Mouse (Mus musculus): Measurements from ENCODE around the gene Borcs6.
A peak's percentile ranks its signal among the peaks of the same experiment; 100 is the strongest.

The Borcs6 gene

DNA sequence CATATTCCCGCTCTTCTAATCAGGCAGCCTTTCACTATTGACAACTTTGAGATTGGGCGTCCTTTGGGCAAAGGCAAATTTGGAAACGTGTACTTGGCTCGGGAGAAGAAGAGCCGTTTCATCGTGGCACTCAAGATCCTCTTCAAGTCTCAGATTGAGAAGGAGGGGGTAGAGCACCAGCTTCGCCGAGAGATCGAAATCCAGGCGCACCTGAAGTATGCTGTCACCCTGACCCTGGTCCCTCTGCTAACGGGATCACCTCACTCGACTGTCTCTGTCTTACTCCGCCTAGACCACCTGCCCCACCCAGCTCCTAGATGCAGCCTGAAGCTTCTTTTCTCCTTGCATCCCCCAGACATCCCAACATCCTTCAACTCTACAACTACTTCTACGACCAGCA is 11.4 kb upstream of the Borcs6 start:
- DNase-seq (ENCODE audit: low spot score in 2 of 2): no peak

DNA sequence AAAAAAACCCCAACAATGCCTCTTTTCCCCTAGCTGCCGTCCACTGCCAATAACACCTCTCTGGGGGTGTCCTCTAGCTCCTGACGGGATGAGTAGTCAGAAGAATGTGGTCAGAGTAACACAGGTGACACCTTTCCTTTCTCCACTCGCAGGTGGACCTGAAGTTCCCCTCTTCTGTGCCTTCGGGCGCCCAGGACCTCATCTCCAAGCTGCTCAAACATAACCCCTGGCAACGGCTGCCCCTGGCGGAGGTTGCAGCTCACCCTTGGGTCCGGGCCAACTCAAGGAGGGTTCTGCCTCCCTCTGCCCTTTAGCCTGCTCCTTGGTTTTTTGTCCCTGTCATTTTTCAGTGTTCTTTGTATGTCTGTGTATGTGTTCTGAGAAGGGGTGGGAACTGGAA is 8.8 kb upstream of the Borcs6 start:
- DNase-seq (ENCODE audit: low spot score in 2 of 2): no peak

- DNase-seq (ENCODE audit: low spot score in 2 of 2): no peak
Observed at GRCm38 (mm10) chr11:69051771-69052170, 7.7 kb upstream of the Borcs6 start.

DNA sequence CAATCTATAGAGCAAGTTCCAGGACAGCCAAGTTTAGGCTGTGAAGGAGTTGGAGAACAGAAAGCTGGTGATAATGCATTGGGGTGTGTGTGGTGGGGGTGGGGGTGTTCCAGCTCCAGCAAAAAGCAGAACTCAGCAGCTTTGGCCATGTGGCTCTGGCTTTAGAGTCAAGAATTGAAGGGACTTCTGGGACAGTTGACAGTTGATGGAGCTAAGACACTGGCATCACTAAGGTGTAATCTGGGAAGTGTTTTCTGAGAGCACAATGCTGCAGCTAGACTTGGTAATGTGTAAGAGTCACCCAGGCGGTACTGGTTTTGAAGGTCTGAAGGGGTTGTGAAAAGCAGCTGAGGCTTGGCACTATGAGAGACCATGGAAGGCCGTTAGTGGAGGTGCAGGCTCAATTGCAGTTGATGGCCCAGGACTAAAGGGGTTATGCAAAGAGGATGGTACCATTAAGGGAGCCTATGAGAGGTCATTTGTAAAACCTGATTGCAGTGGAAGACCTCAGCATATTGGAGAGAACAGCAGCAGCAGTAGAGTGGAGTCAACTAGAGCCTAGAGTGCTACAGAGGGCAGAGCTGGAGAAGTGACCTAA is 6.6 kb upstream of the Borcs6 start:
- no peak for DNase-seq (ENCODE audit: low spot score in 2 of 2)

- DNase-seq (ENCODE audit: low spot score in 2 of 2): no peak
Observed at GRCm38 (mm10) chr11:69053848-69054247, 5.7 kb upstream of the Borcs6 start.

GRCm38 (mm10) chr11:69058265-69058664 is 1.3 kb upstream of the Borcs6 start:
- no peak for DNase-seq (ENCODE audit: low spot score in 2 of 2)

GRCm38 (mm10) chr11:69058729-69059356 is 674 bp upstream of the Borcs6 start:
- no peak for DNase-seq (ENCODE audit: low spot score in 2 of 2)

DNA sequence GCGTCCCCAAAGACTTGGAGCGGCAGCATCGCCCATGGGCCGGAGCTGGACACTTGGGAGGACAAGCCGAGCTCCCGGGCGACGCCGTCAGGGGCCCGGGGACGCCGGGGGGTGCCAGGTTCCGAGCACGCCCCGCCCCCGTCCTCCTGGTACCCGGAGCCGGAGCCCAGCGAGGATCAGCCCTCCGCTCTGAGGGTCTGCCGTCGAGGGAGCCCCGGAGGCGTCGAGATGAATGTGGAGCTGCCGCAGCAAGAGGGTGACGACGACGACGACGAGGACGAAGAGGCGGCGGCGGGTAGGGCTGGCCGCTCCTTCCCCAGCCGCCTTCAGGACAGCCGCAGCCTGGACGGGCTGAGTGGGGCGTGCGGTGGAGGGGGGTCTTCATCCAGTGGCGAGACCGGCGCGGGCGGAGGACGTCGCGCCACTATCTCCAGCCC is 476 bp downstream of the Borcs6 start:
- DNase-seq (ENCODE audit: low spot score in 2 of 2): no peak

DNA sequence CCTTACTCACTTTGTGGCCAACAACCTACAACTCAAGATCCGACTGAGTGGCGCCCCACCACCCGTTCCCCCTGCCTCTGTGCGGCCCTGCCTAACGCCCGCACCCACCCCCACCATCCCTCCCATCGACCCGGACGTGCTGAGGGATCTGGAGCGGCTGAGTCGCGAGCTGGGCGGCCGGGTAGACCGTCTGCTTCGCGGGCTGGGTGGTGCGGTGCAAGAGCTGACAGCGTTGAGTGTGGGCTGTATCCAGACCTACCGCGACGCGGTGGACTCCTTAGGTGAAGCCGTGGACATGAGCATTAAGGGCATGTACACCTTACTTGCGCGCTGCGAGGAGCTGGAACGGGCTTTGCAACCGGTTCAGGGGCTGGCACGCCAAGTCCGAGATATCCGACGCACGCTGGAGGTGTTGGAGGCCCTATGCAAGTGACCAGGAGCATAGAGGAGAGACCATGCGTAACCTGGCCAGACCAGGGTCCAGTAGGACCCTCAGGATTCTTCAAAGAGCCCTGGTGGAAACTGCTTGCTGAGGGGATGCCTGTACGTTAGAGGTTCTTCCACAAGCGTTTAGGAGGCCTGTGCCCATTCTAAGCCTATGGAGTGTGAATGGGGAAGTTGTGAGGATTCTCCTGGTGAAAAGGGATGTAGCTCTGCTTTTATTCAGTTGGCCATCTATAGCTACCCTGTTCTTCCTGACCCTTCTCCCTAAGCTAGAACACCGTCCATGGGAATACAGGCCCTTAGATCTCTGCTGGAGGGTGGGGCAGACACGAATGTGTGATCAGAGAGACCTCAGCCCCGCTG is 1.1 kb downstream of the Borcs6 start:
- peak in 1 of 2 experiments; percentile 36 for DNase-seq (ENCODE audit: low spot score in 2 of 2)

GRCm38 (mm10) chr11:69061255-69061912 is 1.9 kb downstream of the Borcs6 start:
- peak in 1 of 2 experiments; percentile 33 for DNase-seq (ENCODE audit: low spot score in 2 of 2)

DNA sequence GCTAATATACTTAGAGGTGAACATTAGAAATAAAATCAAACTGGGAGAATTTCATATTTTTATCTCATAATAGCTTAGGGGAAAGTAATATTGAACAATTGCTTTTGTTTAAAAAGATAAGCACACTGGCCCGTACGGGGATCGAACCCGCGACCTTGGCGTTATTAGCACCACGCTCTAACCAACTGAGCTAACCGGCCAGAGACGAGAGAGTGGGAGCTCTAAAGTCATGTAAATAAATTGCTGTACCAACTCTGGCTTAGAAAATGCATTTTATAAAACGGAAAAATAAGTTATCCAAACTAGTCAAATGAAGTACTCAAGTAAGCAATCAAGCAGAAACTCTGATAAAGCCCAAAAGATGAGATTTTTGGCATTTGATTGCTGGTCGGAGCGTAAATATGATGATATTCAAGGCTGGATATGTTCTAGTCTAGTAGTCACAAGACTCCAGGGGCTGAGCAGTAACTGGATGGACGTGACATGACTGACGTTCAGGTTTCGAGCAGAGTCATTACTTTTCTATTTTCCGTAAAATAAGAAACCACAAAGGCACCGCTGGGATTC is 2.8 kb downstream of the Borcs6 start:
- peak; percentile 38 to 67 for DNase-seq (ENCODE audit: low spot score in 2 of 2)

- DNase-seq (ENCODE audit: low spot score in 2 of 2): peak; percentile 84 to 94
Observed at GRCm38 (mm10) chr11:69062761-69063224, 3.3 kb downstream of the Borcs6 start.

GRCm38 (mm10) chr11:69063413-69064201 is 4.1 kb downstream of the Borcs6 start:
- peak in 1 of 2 experiments; percentile 76 for DNase-seq (ENCODE audit: low spot score in 2 of 2)

DNA sequence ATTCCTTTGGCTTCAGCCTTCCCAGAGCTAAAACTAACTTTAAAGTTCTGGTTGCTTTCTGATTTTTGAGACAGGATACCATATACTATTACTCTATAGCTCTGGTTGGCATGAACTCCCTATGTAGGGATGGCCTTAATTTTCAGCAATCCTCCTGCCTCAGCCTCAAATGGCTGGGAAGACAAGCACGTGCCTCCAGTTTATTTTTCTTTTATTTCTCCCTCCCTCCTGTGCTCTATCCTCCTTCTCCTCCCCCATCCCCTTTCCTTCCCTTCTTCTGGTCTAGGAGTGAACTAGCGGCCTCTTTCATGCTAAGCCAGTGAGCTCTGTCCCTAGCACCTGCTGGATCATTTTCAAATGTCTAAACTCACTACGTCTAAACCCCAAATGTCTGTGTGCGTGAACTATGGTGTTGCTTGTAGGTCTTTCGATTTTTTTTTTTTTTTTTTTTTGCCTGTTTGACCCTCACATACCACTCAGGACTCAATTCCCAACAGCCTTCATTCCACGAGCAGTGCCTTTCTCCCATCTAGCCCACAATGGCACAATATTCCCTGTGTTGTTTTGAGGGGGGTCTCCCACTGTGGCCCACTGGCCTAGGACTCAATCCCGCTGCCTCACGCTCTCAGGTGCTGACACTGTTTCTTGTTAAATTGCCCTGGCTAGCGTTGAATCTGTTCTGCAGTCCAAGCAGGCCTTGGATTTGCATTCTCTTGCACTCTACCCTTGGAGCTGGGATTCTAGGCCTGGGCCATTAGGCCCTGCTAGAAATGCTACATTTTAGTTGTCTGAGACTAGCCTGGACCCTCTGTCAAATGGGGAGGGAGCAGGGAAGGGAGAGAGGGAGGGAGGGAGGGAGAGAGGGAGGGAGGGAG is 5.0 kb downstream of the Borcs6 start:
- DNase-seq (ENCODE audit: low spot score in 2 of 2): no peak

DNA sequence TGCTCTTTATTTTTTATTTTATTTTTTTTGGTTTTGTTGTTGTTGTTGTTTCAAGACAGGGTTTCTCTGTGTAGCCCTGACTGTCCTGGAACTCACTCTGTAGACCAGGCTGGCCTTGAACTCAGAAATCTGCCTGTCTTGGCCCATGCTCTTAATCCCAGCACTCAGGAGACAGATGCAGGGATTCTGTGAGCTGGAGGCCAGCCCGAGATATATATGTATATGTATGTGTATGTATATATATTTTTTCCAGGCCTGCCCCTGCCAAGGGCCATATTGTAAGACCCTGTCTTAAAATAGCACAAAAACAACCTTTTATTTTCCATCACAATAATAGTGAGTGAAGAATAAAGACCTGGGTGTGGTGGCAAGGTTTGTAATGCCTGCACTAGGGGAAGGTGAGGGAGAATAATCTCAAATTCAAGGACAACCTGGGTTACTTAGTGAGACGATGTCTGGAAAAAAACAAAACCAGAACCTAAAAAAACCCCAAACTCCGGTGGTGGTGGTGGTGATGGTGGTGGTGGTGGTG is 5.9 kb downstream of the Borcs6 start:
- no peak for DNase-seq (ENCODE audit: low spot score in 2 of 2)

GRCm38 (mm10) chr11:69066163-69066861 is 6.8 kb downstream of the Borcs6 start:
- DNase-seq (ENCODE audit: low spot score in 2 of 2): peak in 1 of 2 experiments; percentile 46

- DNase-seq (ENCODE audit: low spot score in 2 of 2): peak in 1 of 2 experiments; percentile 83
Observed at GRCm38 (mm10) chr11:69066956-69067355, 7.4 kb downstream of the Borcs6 start.

- no peak for DNase-seq (ENCODE audit: low spot score in 2 of 2)
Observed at GRCm38 (mm10) chr11:69067601-69068000, 8.1 kb downstream of the Borcs6 start.

- DNase-seq (ENCODE audit: low spot score in 2 of 2): no peak
Observed at GRCm38 (mm10) chr11:69070093-69070492, 10.6 kb downstream of the Borcs6 start.

Measured in frontal cortex, postnatal 10 days (tissue).